Mouse (Mus musculus): ENCODE results near the gene Mmel1.

Mmel1 gene

GRCm38 (mm10) chr4:154936542-154937255 lies 67.3 kb downstream of the Mmel1 start:
- no peak for DNase-seq (ENCODE audit: low read depth, low spot score)

GRCm38 (mm10) chr4:154937746-154938145 lies 68.4 kb downstream of the Mmel1 start:
- DNase-seq (ENCODE audit: low read depth, low spot score) = no peak

GRCm38 (mm10) chr4:154940156-154940555 lies 70.8 kb downstream of the Mmel1 start:
- no peak for DNase-seq (ENCODE audit: low read depth, low spot score)

DNA sequence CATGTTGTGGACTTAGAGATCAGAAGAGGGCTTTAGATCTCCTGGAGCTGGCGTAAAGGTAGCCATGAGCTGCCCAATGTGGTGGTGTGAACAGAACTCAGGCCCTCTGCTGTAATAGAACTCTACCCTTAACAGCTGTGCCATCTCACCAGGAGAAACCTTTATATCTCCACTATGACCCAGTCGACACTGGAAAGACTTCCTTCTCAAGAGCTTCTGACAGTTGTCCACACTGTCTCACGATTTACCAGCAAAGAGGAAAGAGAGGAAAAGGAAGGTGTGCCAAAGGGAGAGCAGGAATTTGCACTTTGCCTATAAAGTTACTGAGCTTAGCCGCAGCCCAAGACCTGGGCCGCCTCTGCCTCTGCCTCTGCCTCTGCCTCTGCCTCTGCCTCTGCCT lies 72.4 kb downstream of the Mmel1 start:
- no peak for DNase-seq (ENCODE audit: low read depth, low spot score)

- DNase-seq (ENCODE audit: low read depth, low spot score) = peak; percentile 70
These were observed 73.4 kb downstream of the Mmel1 start for GRCm38 (mm10) chr4:154942632-154943322.

- no peak for DNase-seq (ENCODE audit: low read depth, low spot score)
These were observed 74.1 kb downstream of the Mmel1 start for GRCm38 (mm10) chr4:154943323-154944039.

GRCm38 (mm10) chr4:154944121-154944590 lies 74.8 kb downstream of the Mmel1 start:
- DNase-seq (ENCODE audit: low read depth, low spot score) = peak; percentile 95

All from R1 (cell line).